Mouse (Mus musculus) limb, embryonic 12.5 days (tissue): ENCODE results near the gene Nlrc5. TPM values are rescaled to one million over a fixed set of nuclear protein-coding genes. Genes with fewer than 3 reads are reported as not detected.

Experiments used
- ATAC-seq: fragments of 200-750 bp; cut with Nextera tagmentation; 2 replicates; pipeline ENCODE4 v1.8.0; 2017; ENCODE audit warnings: low read depth, moderate TSS enrichment; ENCODE audit not compliant: insufficient number of reproducible peaks, insufficient read depth, low FRiP score, low TSS enrichment
- H3K27ac ChIP-seq: fragments of 300-500 bp; sonication (generic); 2 replicates; pipeline ENCODE4 v1.5.1; 2016; ENCODE audit warnings: mild to moderate bottlenecking, moderate library complexity
- H3K27me3 ChIP-seq: fragments of 300-500 bp; sonication (generic); 2 replicates; pipeline ENCODE4 v1.6.1; 2016; ENCODE audit warnings: mild to moderate bottlenecking, moderate library complexity
- H3K36me3 ChIP-seq: fragments of 300-500 bp; sonication (generic); 2 replicates; pipeline ENCODE4 v1.6.1; 2016; ENCODE audit warnings: mild to moderate bottlenecking, moderate library complexity
- H3K4me1 ChIP-seq: fragments of 300-500 bp; sonication (generic); replicated peaks from 2 replicates; pipeline ENCODE4 v1.6.1; 2016
- H3K4me2 ChIP-seq: fragments of 300-500 bp; sonication (generic); 2 replicates; pipeline ENCODE4 v1.6.1; 2016; ENCODE audit warnings: mild to moderate bottlenecking, moderate library complexity
- H3K4me3 ChIP-seq: fragments of 300-500 bp; sonication (generic); replicated peaks from 2 replicates; pipeline ENCODE4 v1.5.1; 2016; ENCODE audit warnings: mild to moderate bottlenecking
- H3K9ac ChIP-seq: fragments of 300-500 bp; sonication (generic); replicated peaks from 2 replicates; pipeline ENCODE4 v1.6.1; 2016; ENCODE audit warnings: mild to moderate bottlenecking, moderate library complexity
- H3K9me3 ChIP-seq: fragments of 300-500 bp; sonication (generic); 2 replicates; pipeline ENCODE4 v1.6.1; 2016; ENCODE audit warnings: mild to moderate bottlenecking, moderate library complexity
- WGBS: fragments of 180-500 bp; shearing (Covaris S2); methylation state at CpG from one replicate; pipeline ENCODE4 v1.1.7; 2016; 5-methylcytosine and 5-hydroxymethylcytosine counted together
- polyA plus RNA-seq: library from polyadenylated mRNA; unstranded; fragments of >200 nt; fragmentation: Nextera tagmentation; extraction: Ambion mirVana; gene quantifications from 2 replicates; pipeline ENCODE4 v1.2.1, GENCODE M21; 2016

Gene Nlrc5
- polyA plus RNA-seq, 1 experiment from 2014 or later = 0.09 TPM

- H3K9me3 ChIP-seq = no peaks in the 10 kb centered on the region
- H3K27me3 ChIP-seq = no peaks in the 10 kb centered on the region
- H3K36me3 ChIP-seq = no peaks in the 10 kb centered on the region
- H3K9ac ChIP-seq = no peak overlapping the region
- WGBS = 83% methylated on average over 4 of the region's 4 CpGs
- H3K27ac ChIP-seq = no peak overlapping the region
- H3K4me3 ChIP-seq = no peak overlapping the region
- H3K4me2 ChIP-seq = no peak overlapping the region
- no peaks in the 10 kb centered on the region for H3K4me1 ChIP-seq
- no peak for ATAC-seq
These were observed 11.9 kb upstream of the Nlrc5 start for GRCm38 (mm10) chr8:94422270-94422669.

GRCm38 (mm10) chr8:94427953-94428352 is 6.2 kb upstream of the Nlrc5 start:
- Histone ChIP-seq H3K9me3 (no peaks in the 10 kb centered on the region), H3K36me3 (no peaks in the 10 kb centered on the region), H3K4me3 (no peak overlapping the region), H3K27ac (no peak overlapping the region), H3K4me2 (no peak overlapping the region), H3K4me1 (no peaks in the 10 kb centered on the region), H3K27me3 (peaks cover 6% of the 10 kb centered on the region), H3K9ac (no peak overlapping the region)
- no peak for ATAC-seq
- WGBS = 60% methylated on average over 10 of the region's 10 CpGs

- Histone ChIP-seq H3K36me3 (no peaks in the 10 kb centered on the region), H3K27ac (no peak overlapping the region), H3K27me3 (peaks cover 11% of the 10 kb centered on the region), H3K4me3 (no peak overlapping the region), H3K4me1 (no peaks in the 10 kb centered on the region), H3K9ac (no peak overlapping the region), H3K4me2 (no peak overlapping the region), H3K9me3 (no peaks in the 10 kb centered on the region)
- WGBS = 72% methylated on average over 4 of the region's 4 CpGs
- no peak for ATAC-seq
These were observed 5.7 kb upstream of the Nlrc5 start for GRCm38 (mm10) chr8:94428420-94428819.

- no peak for ATAC-seq
- Histone ChIP-seq H3K27me3 (peaks cover 20% of the 10 kb centered on the region), H3K9ac (no peak overlapping the region), H3K27ac (no peak overlapping the region), H3K36me3 (no peaks in the 10 kb centered on the region), H3K9me3 (no peaks in the 10 kb centered on the region), H3K4me1 (peaks cover 6% of the 10 kb centered on the region; the same call in 1 of the 2 replicates), H3K4me3 (no peak overlapping the region), H3K4me2 (no peak overlapping the region)
- WGBS = 83% methylated on average over 7 of the region's 7 CpGs
These were observed 4.8 kb upstream of the Nlrc5 start for GRCm38 (mm10) chr8:94429376-94429775.

GRCm38 (mm10) chr8:94432212-94432611 is 1.9 kb upstream of the Nlrc5 start:
- Histone ChIP-seq H3K9me3 (no peaks in the 10 kb centered on the region), H3K27me3 (peaks cover 28% of the 10 kb centered on the region), H3K36me3 (no peaks in the 10 kb centered on the region), H3K4me2 (no peak overlapping the region), H3K4me1 (peaks cover 6% of the 10 kb centered on the region; the same call in 1 of the 2 replicates), H3K27ac (no peak overlapping the region), H3K9ac (no peak overlapping the region), H3K4me3 (no peak overlapping the region)
- no peak for ATAC-seq
- 73% methylated on average over 3 of the region's 3 CpGs for WGBS

GRCm38 (mm10) chr8:94434958-94435357 is 802 bp downstream of the Nlrc5 start:
- Histone ChIP-seq H3K4me2 (no peak overlapping the region), H3K4me3 (no peak overlapping the region), H3K9me3 (no peaks in the 10 kb centered on the region), H3K4me1 (peaks cover 6% of the 10 kb centered on the region; the same call in 1 of the 2 replicates), H3K9ac (no peak overlapping the region), H3K27ac (no peak overlapping the region), H3K36me3 (no peaks in the 10 kb centered on the region), H3K27me3 (peaks cover 28% of the 10 kb centered on the region)
- 78% methylated on average over 3 of the region's 3 CpGs for WGBS
- no peak for ATAC-seq

GRCm38 (mm10) chr8:94435397-94436111 is 1.4 kb downstream of the Nlrc5 start:
- no peak overlapping the region for H3K9ac ChIP-seq
- WGBS = 89% methylated on average over 15 of the region's 15 CpGs
- no peak overlapping the region for H3K4me2 ChIP-seq
- no peak for ATAC-seq
- no peak overlapping the region for H3K27ac ChIP-seq
- H3K4me1 ChIP-seq = peaks cover 6% of the 10 kb centered on the region; the same call in 1 of the 2 replicates
- peaks cover 28% of the 10 kb centered on the region for H3K27me3 ChIP-seq
- H3K9me3 ChIP-seq = no peaks in the 10 kb centered on the region
- H3K4me3 ChIP-seq = no peak overlapping the region
- no peaks in the 10 kb centered on the region for H3K36me3 ChIP-seq

GRCm38 (mm10) chr8:94436112-94436572 is 2.0 kb downstream of the Nlrc5 start:
- Histone ChIP-seq H3K4me1 (peaks cover 6% of the 10 kb centered on the region; the same call in 1 of the 2 replicates), H3K4me2 (no peak overlapping the region), H3K9ac (no peak overlapping the region), H3K36me3 (no peaks in the 10 kb centered on the region), H3K4me3 (no peak overlapping the region), H3K9me3 (no peaks in the 10 kb centered on the region), H3K27ac (no peak overlapping the region), H3K27me3 (peaks cover 28% of the 10 kb centered on the region)
- 88% methylated on average over 5 of the region's 5 CpGs for WGBS
- ATAC-seq = no peak

GRCm38 (mm10) chr8:94436900-94437299 is 2.7 kb downstream of the Nlrc5 start:
- Histone ChIP-seq H3K4me1 (peaks cover 6% of the 10 kb centered on the region; the same call in 1 of the 2 replicates), H3K4me3 (no peak overlapping the region), H3K4me2 (no peak overlapping the region), H3K9ac (no peak overlapping the region), H3K27ac (no peak overlapping the region), H3K27me3 (peaks cover 28% of the 10 kb centered on the region), H3K9me3 (no peaks in the 10 kb centered on the region), H3K36me3 (no peaks in the 10 kb centered on the region)
- WGBS = 83% methylated on average over 3 of the region's 3 CpGs
- ATAC-seq = no peak

GRCm38 (mm10) chr8:94438659-94439058 is 4.5 kb downstream of the Nlrc5 start:
- Histone ChIP-seq H3K36me3 (no peaks in the 10 kb centered on the region), H3K4me3 (no peak overlapping the region), H3K4me2 (no peak overlapping the region), H3K27me3 (peaks cover 15% of the 10 kb centered on the region), H3K9me3 (no peaks in the 10 kb centered on the region), H3K27ac (no peak overlapping the region), H3K4me1 (peaks cover 5% of the 10 kb centered on the region; the same call in 1 of the 2 replicates), H3K9ac (no peak overlapping the region)
- 94% methylated on average over 5 of the region's 5 CpGs for WGBS
- no peak for ATAC-seq

GRCm38 (mm10) chr8:94439691-94440090 is 5.5 kb downstream of the Nlrc5 start:
- Histone ChIP-seq H3K4me1 (no peaks in the 10 kb centered on the region), H3K9ac (no peak overlapping the region), H3K27ac (no peak overlapping the region), H3K4me2 (no peak overlapping the region), H3K9me3 (no peaks in the 10 kb centered on the region), H3K36me3 (no peaks in the 10 kb centered on the region), H3K27me3 (peaks cover 7% of the 10 kb centered on the region), H3K4me3 (no peak overlapping the region)
- ATAC-seq = no peak

GRCm38 (mm10) chr8:94440389-94440788 is 6.2 kb downstream of the Nlrc5 start:
- Histone ChIP-seq H3K9ac (no peak overlapping the region), H3K9me3 (no peaks in the 10 kb centered on the region), H3K36me3 (no peaks in the 10 kb centered on the region), H3K4me2 (no peak overlapping the region), H3K4me1 (no peaks in the 10 kb centered on the region), H3K27ac (no peak overlapping the region), H3K27me3 (peaks cover 4% of the 10 kb centered on the region), H3K4me3 (no peak overlapping the region)
- no peak for ATAC-seq
- WGBS = 93% methylated on average over 1 of the region's 1 CpGs
